Mouse (Mus musculus) midbrain, embryonic 12.5 days (tissue): Measurements from ENCODE around the gene Olfr69. TPM values are rescaled to one million over a fixed set of nuclear protein-coding genes. Genes with fewer than 3 reads are reported as not detected.
"Not testable (repeated sequence)": the region's sequence is repeated elsewhere in the genome, so short reads cannot be mapped to it uniquely, and the experiment has no call there.

ENCODE experiments used
- ATAC-seq: fragments of 200-750 bp; cut with Nextera tagmentation; 2 replicates; pipeline ENCODE4 v1.8.0; 2017; ENCODE audit warnings: low read depth, moderate TSS enrichment, moderate library complexity; ENCODE audit not compliant: low FRiP score
- H3K27ac ChIP-seq: fragments of 300-500 bp; sonication (generic); replicated peaks from 2 replicates; pipeline ENCODE4 v1.5.1; 2016; ENCODE audit warnings: mild to moderate bottlenecking
- H3K27me3 ChIP-seq: fragments of 300-500 bp; sonication (generic); 2 replicates; pipeline ENCODE4 v1.6.1; 2016; ENCODE audit warnings: mild to moderate bottlenecking
- H3K36me3 ChIP-seq: fragments of 300-500 bp; sonication (generic); 2 replicates; pipeline ENCODE4 v1.6.1; 2016
- H3K4me1 ChIP-seq: fragments of 300-500 bp; sonication (generic); 2 replicates; pipeline ENCODE4 v1.6.1; 2016
- H3K4me2 ChIP-seq: fragments of 300-500 bp; sonication (generic); replicated peaks from 2 replicates; pipeline ENCODE4 v1.6.1; 2016; ENCODE audit warnings: mild to moderate bottlenecking, moderate library complexity
- H3K4me3 ChIP-seq: fragments of 300-500 bp; sonication (generic); 2 replicates; pipeline ENCODE4 v1.5.1; 2016; ENCODE audit warnings: mild to moderate bottlenecking
- H3K9ac ChIP-seq: fragments of 300-500 bp; sonication (generic); replicated peaks from 2 replicates; pipeline ENCODE4 v1.6.1; 2016; ENCODE audit warnings: mild to moderate bottlenecking, moderate library complexity
- H3K9me3 ChIP-seq: fragments of 300-500 bp; sonication (generic); 2 replicates; pipeline ENCODE4 v1.6.1; 2016; ENCODE audit warnings: mild to moderate bottlenecking
- WGBS: fragments of 180-500 bp; shearing (Covaris S2); methylation state at CpG from one replicate; pipeline ENCODE4 v1.1.7; 2016; 5-methylcytosine and 5-hydroxymethylcytosine counted together
- polyA plus RNA-seq: library from polyadenylated mRNA; unstranded; fragments of >200 nt; fragmentation: Nextera tagmentation; extraction: Ambion mirVana; gene quantifications from 2 replicates; pipeline ENCODE4 v1.2.1, GENCODE M21; 2016

Gene Olfr69
- polyA plus RNA-seq, 1 experiment from 2014 or later: not detected

DNA sequence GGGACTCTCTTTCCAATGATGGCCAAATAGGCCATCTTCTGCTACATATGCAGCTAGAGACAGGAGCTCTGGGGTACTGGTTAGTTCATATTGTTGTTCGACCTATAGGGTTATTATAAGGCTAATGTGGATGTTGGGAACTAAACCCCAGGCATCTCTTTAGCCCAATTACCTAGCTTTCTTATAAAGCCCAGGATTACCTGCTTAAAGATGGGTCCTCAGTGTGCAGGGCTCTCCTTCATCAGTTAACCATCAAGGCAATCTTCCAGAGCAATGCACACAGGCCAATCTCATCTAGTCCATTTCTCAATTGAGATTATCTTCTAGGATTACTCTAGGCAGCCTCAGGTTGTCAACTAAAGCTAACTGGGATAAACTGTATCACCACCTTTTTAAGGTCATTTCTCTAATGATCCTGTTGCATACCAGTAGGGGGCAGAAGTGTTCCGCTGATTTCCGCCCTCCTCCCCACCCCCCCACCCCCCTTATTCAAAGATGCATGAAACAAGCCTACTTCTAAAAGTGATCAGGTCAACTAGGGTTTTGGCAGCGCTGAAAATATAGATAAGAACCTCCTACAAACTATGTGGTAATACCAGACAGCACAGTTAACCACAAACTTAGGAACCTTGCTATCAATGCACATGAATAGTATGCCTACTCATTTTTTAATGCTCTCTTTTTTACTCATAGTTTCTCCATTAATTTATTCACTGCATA lies 21.4 kb upstream of the Olfr69 start:
- H3K9ac ChIP-seq: no peak overlapping the region
- no peak for ATAC-seq
- no peak overlapping the region for H3K4me3 ChIP-seq
- H3K36me3 ChIP-seq: no peaks in the 10 kb centered on the region
- no peak overlapping the region for H3K27ac ChIP-seq
- no peak overlapping the region for H3K4me2 ChIP-seq
- no peaks in the 10 kb centered on the region for H3K9me3 ChIP-seq
- H3K4me1 ChIP-seq: no peaks in the 10 kb centered on the region
- 27% methylated on average over 4 of the region's 4 CpGs for WGBS
- H3K27me3 ChIP-seq: no peaks in the 10 kb centered on the region

DNA sequence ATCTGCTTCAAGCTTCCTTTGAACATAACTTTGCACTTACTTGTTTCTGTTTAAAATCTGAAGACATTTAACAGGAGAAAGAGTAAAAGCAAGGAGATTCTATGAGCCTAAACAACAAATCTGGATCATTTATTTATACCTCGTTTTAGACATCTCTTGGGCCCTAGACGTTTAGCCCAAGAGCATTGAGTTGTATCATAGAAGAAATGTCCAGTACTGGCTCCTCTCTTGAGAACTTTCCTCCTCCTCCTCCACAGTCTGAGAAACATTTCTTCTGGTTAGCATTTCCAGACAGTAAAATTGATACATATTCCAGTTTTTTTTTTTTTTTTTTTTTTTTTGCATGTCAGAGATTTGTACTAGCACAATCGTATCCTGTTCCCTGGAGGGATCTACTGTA lies 20.3 kb upstream of the Olfr69 start, which contains the start of gene Olfr67:
Gene Olfr67, minus strand, starts transcription at position 101 of the 400 bp plus-strand sequence.
- Histone ChIP-seq H3K4me2 (no peak within 1 kb of the TSS), H3K36me3 (no peaks in the 10 kb centered on the region), H3K27me3 (no peaks in the 10 kb centered on the region), H3K9me3 (no peaks in the 10 kb centered on the region), H3K9ac (no peak within 1 kb of the TSS), H3K4me1 (no peaks in the 10 kb centered on the region), H3K4me3 (no peak within 1 kb of the TSS), H3K27ac (no peak within 1 kb of the TSS)
- WGBS: 91% methylated on average over 3 of the region's 3 CpGs
- ATAC-seq: no peak

DNA sequence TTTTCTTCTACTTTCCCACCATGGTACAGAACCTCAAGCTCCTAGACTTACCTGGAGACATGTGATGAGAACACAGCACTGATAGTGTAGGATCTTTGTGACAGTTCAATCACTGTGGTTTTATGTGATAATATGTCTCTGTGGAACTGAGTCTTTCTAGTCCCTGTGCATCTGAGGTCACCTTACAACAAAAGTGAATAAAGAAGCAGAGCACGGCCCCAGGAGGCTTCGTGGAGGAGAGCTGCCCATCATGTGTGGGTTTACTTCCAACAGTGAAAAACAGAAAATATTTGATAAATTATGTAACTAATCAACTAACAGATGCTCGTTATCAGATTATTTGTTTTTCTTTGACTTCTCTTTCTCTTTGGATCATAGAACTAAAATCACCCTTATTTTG lies 8.2 kb upstream of the Olfr69 start, which contains the start of gene Olfr68:
Gene Olfr68, minus strand, starts transcription at position 101 of the 400 bp plus-strand sequence.
- Histone ChIP-seq H3K4me1 (no peaks in the 10 kb centered on the region), H3K4me3 (no peak within 1 kb of the TSS), H3K4me2 (no peak within 1 kb of the TSS), H3K9me3 (no peaks in the 10 kb centered on the region), H3K27me3 (no peaks in the 10 kb centered on the region), H3K27ac (no peak within 1 kb of the TSS), H3K36me3 (no peaks in the 10 kb centered on the region), H3K9ac (no peak within 1 kb of the TSS)
- ATAC-seq: no peak
- 86% methylated on average over 3 of the region's 3 CpGs for whole genome bisulfite sequencing

DNA sequence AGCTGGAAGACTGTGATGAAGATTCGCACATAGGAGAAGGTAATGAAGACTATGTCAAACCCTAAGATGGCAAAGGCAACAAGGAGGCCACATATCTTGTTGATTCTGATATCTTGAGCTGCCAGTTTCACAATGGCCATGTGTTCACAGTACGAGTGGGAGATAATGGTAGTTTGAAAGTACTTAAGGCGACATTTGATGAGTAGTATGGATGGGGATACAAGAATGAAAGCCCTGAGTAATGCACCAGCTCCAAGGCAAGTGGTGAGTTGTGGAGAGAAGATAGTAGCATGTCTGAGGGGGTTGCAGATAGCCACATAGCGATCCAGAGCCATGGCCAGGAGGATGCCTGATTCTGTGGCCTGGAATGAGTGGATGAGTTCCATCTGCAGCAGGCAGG lies 6.3 kb upstream of the Olfr69 start:
- ATAC-seq, H3K4me2 ChIP-seq, H3K27me3 ChIP-seq, H3K9me3 ChIP-seq, H3K27ac ChIP-seq, H3K36me3 ChIP-seq, H3K4me3 ChIP-seq, H3K4me1 ChIP-seq, H3K9ac ChIP-seq: not testable (repeated sequence)
- WGBS: 88% methylated on average over 4 of the region's 4 CpGs

DNA sequence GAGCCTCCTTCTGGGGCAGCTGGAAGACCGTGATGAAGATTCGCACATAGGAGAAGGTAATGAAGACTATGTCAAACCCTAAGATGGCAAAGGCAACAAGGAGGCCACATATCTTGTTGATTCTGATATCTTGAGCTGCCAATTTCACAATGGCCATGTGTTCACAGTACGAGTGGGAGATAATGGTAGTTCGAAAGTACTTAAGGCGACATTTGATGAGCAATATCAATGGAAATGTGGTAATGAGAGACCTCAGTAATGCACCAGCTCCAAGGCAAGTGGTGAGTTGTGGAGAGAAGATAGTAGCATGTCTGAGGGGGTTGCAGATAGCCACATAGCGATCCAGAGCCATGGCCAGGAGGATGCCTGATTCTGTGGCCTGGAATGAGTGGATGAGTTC lies 3.7 kb downstream of the Olfr69 start:
- not testable (repeated sequence) for H3K27me3 ChIP-seq, ATAC-seq, H3K4me2 ChIP-seq, H3K27ac ChIP-seq, H3K4me3 ChIP-seq, H3K9me3 ChIP-seq, H3K4me1 ChIP-seq, H3K36me3 ChIP-seq, H3K9ac ChIP-seq
- WGBS: 95% methylated on average over 5 of the region's 6 CpGs

DNA sequence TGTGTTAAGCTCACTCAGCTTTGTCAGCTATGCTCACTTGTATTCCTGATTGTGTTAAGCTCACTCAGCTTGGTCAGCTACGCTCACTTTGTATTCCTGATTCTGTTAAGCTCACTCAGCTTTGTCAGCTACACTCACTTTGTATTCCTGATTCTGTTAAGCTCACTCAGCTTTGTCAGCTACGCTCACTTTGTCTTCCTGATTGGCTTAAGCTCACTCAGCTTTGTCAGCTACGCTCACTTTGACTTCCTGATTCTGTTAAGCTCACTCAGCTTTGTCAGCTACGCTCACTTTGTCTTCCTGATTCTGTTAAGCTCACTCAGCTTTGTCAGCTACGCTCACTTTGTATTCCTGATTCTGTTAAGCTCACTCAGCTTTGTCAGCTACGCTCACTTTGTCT lies 9.2 kb downstream of the Olfr69 start:
- not testable (repeated sequence) for H3K9ac ChIP-seq, H3K4me2 ChIP-seq, H3K27ac ChIP-seq, H3K9me3 ChIP-seq, H3K27me3 ChIP-seq, ATAC-seq, H3K4me3 ChIP-seq, H3K4me1 ChIP-seq, H3K36me3 ChIP-seq
- 90% methylated on average over 6 of the region's 6 CpGs for WGBS

DNA sequence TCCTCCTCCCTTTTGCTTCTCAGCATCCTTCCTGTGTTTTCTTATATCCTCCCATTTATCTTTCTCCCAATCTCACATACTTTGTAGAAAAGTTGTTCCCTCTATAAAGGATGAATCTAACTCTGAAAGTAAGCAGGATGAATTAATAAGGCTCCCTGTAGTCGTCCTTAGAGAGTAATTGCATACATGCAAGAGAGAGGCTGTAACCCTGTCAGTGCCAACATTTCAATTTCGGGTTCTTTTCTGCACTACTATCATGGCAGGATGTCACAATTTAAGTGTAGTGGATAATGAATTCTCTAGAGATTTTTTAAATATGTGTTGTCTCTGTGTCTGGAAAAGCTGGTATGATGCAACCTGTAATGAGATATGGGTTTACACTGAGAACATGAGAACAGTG lies 14.2 kb downstream of the Olfr69 start, which contains the start of gene Olfr630:
Gene Olfr630, minus strand, starts transcription at position 101 of the 400 bp plus-strand sequence.
- H3K4me2 ChIP-seq: no peak within 1 kb of the TSS
- H3K4me1 ChIP-seq: no peaks in the 10 kb centered on the region
- no peaks in the 10 kb centered on the region for H3K36me3 ChIP-seq
- no peak for ATAC-seq
- H3K27ac ChIP-seq: no peak within 1 kb of the TSS
- H3K9me3 ChIP-seq: no peaks in the 10 kb centered on the region
- no peak within 1 kb of the TSS for H3K9ac ChIP-seq
- no peak within 1 kb of the TSS for H3K4me3 ChIP-seq
- 45% methylated on average over 2 of the region's 2 CpGs for WGBS
- no peaks in the 10 kb centered on the region for H3K27me3 ChIP-seq

DNA sequence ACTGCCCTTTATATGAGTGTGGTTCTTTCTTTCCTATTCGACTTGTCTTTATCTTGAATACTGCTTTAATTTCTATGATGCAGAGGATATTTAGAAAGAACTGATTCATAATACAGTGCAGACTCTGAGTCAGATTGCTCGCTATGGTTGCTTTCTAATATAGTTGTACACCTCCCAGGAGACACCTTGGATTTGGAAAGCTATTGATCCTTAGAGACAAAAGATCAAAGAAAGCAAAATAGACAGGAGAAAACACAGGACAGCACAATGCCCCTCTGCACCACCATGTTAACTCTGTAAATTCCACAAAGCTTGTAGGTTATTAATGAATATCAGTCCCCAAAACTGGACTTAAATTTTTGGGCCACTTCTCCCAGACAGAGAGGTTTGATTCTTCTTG lies 26.6 kb downstream of the Olfr69 start, which contains the start of gene Olfr629:
Gene Olfr629, minus strand, starts transcription at position 101 of the 400 bp plus-strand sequence.
- WGBS: 80% methylated on average over 2 of the region's 2 CpGs
- Histone ChIP-seq H3K4me1 (no peaks in the 10 kb centered on the region), H3K4me2 (no peak within 1 kb of the TSS), H3K4me3 (no peak within 1 kb of the TSS), H3K9me3 (peaks cover 3% of the 10 kb centered on the region; the same call in 1 of the 2 replicates), H3K36me3 (no peaks in the 10 kb centered on the region), H3K27me3 (no peaks in the 10 kb centered on the region), H3K9ac (no peak within 1 kb of the TSS), H3K27ac (no peak within 1 kb of the TSS)
- no peak for ATAC-seq

DNA sequence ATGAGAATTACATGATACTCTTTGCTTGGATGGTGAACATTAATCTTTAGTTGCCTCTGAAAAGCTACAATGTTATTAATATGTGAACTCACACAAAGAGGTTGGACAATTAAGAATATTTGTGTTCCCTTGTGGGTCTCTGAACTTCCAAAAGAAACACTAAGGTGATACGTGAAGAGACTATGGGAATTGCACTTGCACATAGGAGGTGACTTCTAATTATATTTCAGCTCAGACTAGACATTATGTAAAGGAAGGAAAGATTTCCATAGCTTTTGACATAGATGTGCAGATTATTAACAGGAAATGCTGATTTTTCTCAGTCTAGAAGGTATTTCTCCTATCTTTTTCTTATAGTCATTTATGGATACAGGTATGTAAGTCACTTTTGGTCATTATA lies 41.3 kb downstream of the Olfr69 start, which contains the start of gene Olfr628:
Gene Olfr628, plus strand, starts transcription at position 301 of the 400 bp plus-strand sequence.
- H3K27me3 ChIP-seq: no peaks in the 10 kb centered on the region
- H3K4me3 ChIP-seq: no peak within 1 kb of the TSS
- no peaks in the 10 kb centered on the region for H3K36me3 ChIP-seq
- 83% methylated on average over 1 of the region's 1 CpGs for WGBS
- H3K9me3 ChIP-seq: no peaks in the 10 kb centered on the region
- H3K27ac ChIP-seq: no peak within 1 kb of the TSS
- H3K4me2 ChIP-seq: no peak within 1 kb of the TSS
- no peak for ATAC-seq
- no peaks in the 10 kb centered on the region for H3K4me1 ChIP-seq
- no peak within 1 kb of the TSS for H3K9ac ChIP-seq

DNA sequence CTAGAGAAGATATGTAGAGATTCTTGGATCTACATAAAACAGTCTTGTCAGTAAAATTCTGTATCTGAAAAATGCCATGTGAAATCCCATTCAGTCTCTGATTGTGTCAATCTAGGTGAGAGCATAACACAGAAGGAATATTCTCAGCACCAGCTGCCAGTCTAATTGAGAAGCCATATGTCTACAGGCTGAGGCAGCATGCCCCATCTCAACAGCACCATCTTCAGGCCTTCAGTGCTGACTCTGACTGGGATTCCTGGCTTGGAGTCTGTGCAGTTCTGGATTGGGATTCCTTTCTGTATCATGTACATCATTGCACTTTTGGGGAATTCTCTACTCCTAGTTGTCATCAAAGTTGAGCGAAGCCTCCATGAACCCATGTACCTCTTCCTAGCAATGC lies 55.0 kb downstream of the Olfr69 start:
- not testable (repeated sequence) for H3K9me3 ChIP-seq
- WGBS: 100% methylated on average over 1 of the region's 1 CpGs

More for the DNA sequence above, 55.0 kb downstream of the Olfr69 start:
- H3K27ac ChIP-seq, H3K9ac ChIP-seq, H3K4me1 ChIP-seq, H3K27me3 ChIP-seq, H3K4me3 ChIP-seq, H3K36me3 ChIP-seq, H3K4me2 ChIP-seq, ATAC-seq: not testable (repeated sequence)
